Mouse (Mus musculus): ENCODE measurements around the gene Rnf187. TPM values are rescaled to one million over a fixed set of nuclear protein-coding genes. Genes with fewer than 3 reads are reported as not detected.

Rnf187 gene
- polyA plus RNA-seq, 1 experiment from 2014 or later, result 207 TPM

- Histone ChIP-seq H3K4me2 (replicated peaks) (no peak overlapping the region), H3K9ac (no peak overlapping the region), H3K9me3 (no peaks in the 10 kb centered on the region), H3K4me1 (replicated peaks) (peaks cover 10% of the 10 kb centered on the region), H3K27me3 (replicated peaks) (no peaks in the 10 kb centered on the region), H3K4me3 (replicated peaks) (no peak overlapping the region), H3K36me3 (no peaks in the 10 kb centered on the region), H3K27ac (no peak overlapping the region)
- ATAC-seq, result no peak
- WGBS, result 75% methylated on average over 5 of the region's 5 CpGs
Observed at GRCm38 (mm10) chr11:58951210-58951609, 12.5 kb upstream of the Rnf187 start.

- H3K4me1 ChIP-seq (replicated peaks), result peaks cover 10% of the 10 kb centered on the region
- no peaks in the 10 kb centered on the region for H3K27me3 ChIP-seq (replicated peaks)
- H3K4me3 ChIP-seq (replicated peaks), result peak overlapping the region; percentile 48
- peak overlapping the region; percentile 85 for H3K27ac ChIP-seq
- 10% methylated on average over 20 of the region's 20 CpGs for WGBS
- ATAC-seq, result peak; percentile 29; the same call in 1 of the 2 replicates
- peak overlapping the region; percentile 76 for H3K4me2 ChIP-seq (replicated peaks)
- no peaks in the 10 kb centered on the region for H3K9me3 ChIP-seq
- H3K36me3 ChIP-seq, result no peaks in the 10 kb centered on the region
- peak overlapping the region; percentile 56 for H3K9ac ChIP-seq
Observed at GRCm38 (mm10) chr11:58949480-58950431, 11.0 kb upstream of the Rnf187 start.

- H3K9ac ChIP-seq, result peak within 1 kb of the TSS; percentile 56
Observed at GRCm38 (mm10) chr11:58948542-58949479, 10.1 kb upstream of the Rnf187 start, which contains the start of gene Hist3h2ba. Gene Hist3h2ba, plus strand, starts transcription at chr11:58948920.

GRCm38 (mm10) chr11:58947798-58948528 lies 9.2 kb upstream of the Rnf187 start:
- 13% methylated on average over 23 of the region's 23 CpGs for WGBS
- H3K4me1 ChIP-seq (replicated peaks), result peaks cover 4% of the 10 kb centered on the region; the same call in 1 of the 2 replicates

More at GRCm38 (mm10) chr11:58948542-58949479, 10.1 kb upstream of the Rnf187 start, which contains the start of gene Hist3h2ba:
- under 1% methylated on average over 48 of the region's 48 CpGs for WGBS
- no peaks in the 10 kb centered on the region for H3K36me3 ChIP-seq
- no peaks in the 10 kb centered on the region for H3K27me3 ChIP-seq (replicated peaks)
- H3K4me1 ChIP-seq (replicated peaks), result peaks cover 10% of the 10 kb centered on the region
- H3K27ac ChIP-seq, result peak within 1 kb of the TSS; percentile 85
- H3K4me3 ChIP-seq (replicated peaks), result peak within 1 kb of the TSS; percentile 48
- no peaks in the 10 kb centered on the region for H3K9me3 ChIP-seq
- peak within 1 kb of the TSS; percentile 76 for H3K4me2 ChIP-seq (replicated peaks)
- ATAC-seq, result peak; percentile 92

GRCm38 (mm10) chr11:58947306-58947705 lies 8.6 kb upstream of the Rnf187 start:
- no peak for ATAC-seq
- H3K27me3 ChIP-seq (replicated peaks), result no peaks in the 10 kb centered on the region
- WGBS, result 78% methylated on average over 3 of the region's 3 CpGs
- H3K9me3 ChIP-seq, result no peaks in the 10 kb centered on the region
- H3K36me3 ChIP-seq, result no peaks in the 10 kb centered on the region
- no peak overlapping the region for H3K9ac ChIP-seq
- H3K4me2 ChIP-seq (replicated peaks), result no peak overlapping the region; the same call in 1 of the 2 replicates
- H3K4me1 ChIP-seq (replicated peaks), result peaks cover 4% of the 10 kb centered on the region; the same call in 1 of the 2 replicates
- no peak overlapping the region for H3K27ac ChIP-seq
- no peak overlapping the region for H3K4me3 ChIP-seq (replicated peaks)

More at GRCm38 (mm10) chr11:58947798-58948528, 9.2 kb upstream of the Rnf187 start:
- Histone ChIP-seq H3K27me3 (replicated peaks) (no peaks in the 10 kb centered on the region), H3K9me3 (no peaks in the 10 kb centered on the region), H3K27ac (peak overlapping the region; percentile 75), H3K4me3 (replicated peaks) (peak overlapping the region; percentile 48), H3K9ac (0 out of 2 replicates have a peak overlapping the region, but pooled peaks have one; percentile 6), H3K36me3 (no peaks in the 10 kb centered on the region), H3K4me2 (replicated peaks) (peak overlapping the region; percentile 76)
- peak; percentile 65 for ATAC-seq

GRCm38 (mm10) chr11:58944136-58944535 lies 5.4 kb upstream of the Rnf187 start:
- H3K9ac ChIP-seq, result no peak overlapping the region
- H3K4me3 ChIP-seq (replicated peaks), result no peak overlapping the region
- H3K4me2 ChIP-seq (replicated peaks), result no peak overlapping the region
- peaks cover 4% of the 10 kb centered on the region; the same call in 1 of the 2 replicates for H3K4me1 ChIP-seq (replicated peaks)
- no peak overlapping the region for H3K27ac ChIP-seq
- no peaks in the 10 kb centered on the region for H3K36me3 ChIP-seq
- no peaks in the 10 kb centered on the region for H3K27me3 ChIP-seq (replicated peaks)
- H3K9me3 ChIP-seq, result no peaks in the 10 kb centered on the region
- ATAC-seq, result no peak
- 69% methylated on average over 5 of the region's 5 CpGs for WGBS

GRCm38 (mm10) chr11:58939088-58939439 lies 348 bp upstream of the Rnf187 start:
- 12% methylated on average over 6 of the region's 6 CpGs for WGBS
- H3K27me3 ChIP-seq (replicated peaks), result no peaks in the 10 kb centered on the region
- ATAC-seq, result 0 out of 2 replicates have a peak, but pooled peaks have one; percentile 5
- 0 out of 2 replicates have a peak, but pooled peaks cover under 1% of the 10 kb centered on the region for H3K36me3 ChIP-seq
- peak overlapping the region; percentile 100 for H3K4me3 ChIP-seq (replicated peaks)
- no peaks in the 10 kb centered on the region for H3K9me3 ChIP-seq
- H3K4me2 ChIP-seq (replicated peaks), result peak overlapping the region; percentile 84
- H3K4me1 ChIP-seq (replicated peaks), result peaks cover 15% of the 10 kb centered on the region
- H3K9ac ChIP-seq, result peak overlapping the region; percentile 97
- peak overlapping the region; percentile 94 for H3K27ac ChIP-seq

GRCm38 (mm10) chr11:58937909-58938308 lies 807 bp downstream of the Rnf187 start:
- Histone ChIP-seq H3K27me3 (replicated peaks) (no peaks in the 10 kb centered on the region), H3K9me3 (no peaks in the 10 kb centered on the region), H3K27ac (peak overlapping the region; percentile 94), H3K36me3 (peaks cover 12% of the 10 kb centered on the region), H3K4me2 (replicated peaks) (peak overlapping the region; percentile 84), H3K4me1 (replicated peaks) (peaks cover 15% of the 10 kb centered on the region), H3K9ac (peak overlapping the region; percentile 97), H3K4me3 (replicated peaks) (peak overlapping the region; percentile 100)
- under 1% methylated on average over 13 of the region's 13 CpGs for WGBS
- 0 out of 2 replicates have a peak, but pooled peaks have one; percentile 7 for ATAC-seq

- no peak overlapping the region for H3K27ac ChIP-seq
- H3K36me3 ChIP-seq, result peaks cover 21% of the 10 kb centered on the region
- 56% methylated on average over 4 of the region's 4 CpGs for WGBS
- no peak for ATAC-seq
- no peaks in the 10 kb centered on the region for H3K9me3 ChIP-seq
- 0 out of 2 replicates have a peak, but pooled peaks cover 10% of the 10 kb centered on the region for H3K4me1 ChIP-seq (replicated peaks)
- no peak overlapping the region for H3K9ac ChIP-seq
- H3K4me3 ChIP-seq (replicated peaks), result no peak overlapping the region
- no peak overlapping the region for H3K4me2 ChIP-seq (replicated peaks)
- H3K27me3 ChIP-seq (replicated peaks), result no peaks in the 10 kb centered on the region
Observed at GRCm38 (mm10) chr11:58931576-58931975, 7.1 kb downstream of the Rnf187 start.

GRCm38 (mm10) chr11:58930254-58930653 lies 8.5 kb downstream of the Rnf187 start:
- Histone ChIP-seq H3K27me3 (replicated peaks) (no peaks in the 10 kb centered on the region), H3K9me3 (no peaks in the 10 kb centered on the region), H3K36me3 (peaks cover 21% of the 10 kb centered on the region), H3K9ac (no peak overlapping the region), H3K4me1 (replicated peaks) (0 out of 2 replicates have a peak, but pooled peaks cover 10% of the 10 kb centered on the region), H3K4me2 (replicated peaks) (no peak overlapping the region), H3K4me3 (replicated peaks) (no peak overlapping the region), H3K27ac (no peak overlapping the region)
- 82% methylated on average over 3 of the region's 3 CpGs for WGBS
- ATAC-seq, result no peak

- H3K9me3 ChIP-seq, result no peaks in the 10 kb centered on the region
- ATAC-seq, result no peak
- H3K27ac ChIP-seq, result no peak overlapping the region
- no peak overlapping the region for H3K9ac ChIP-seq
- 0 out of 2 replicates have a peak, but pooled peaks cover 10% of the 10 kb centered on the region for H3K4me1 ChIP-seq (replicated peaks)
- no peak overlapping the region for H3K4me3 ChIP-seq (replicated peaks)
- no peaks in the 10 kb centered on the region for H3K27me3 ChIP-seq (replicated peaks)
- peaks cover 21% of the 10 kb centered on the region for H3K36me3 ChIP-seq
- H3K4me2 ChIP-seq (replicated peaks), result no peak overlapping the region
- 41% methylated on average over 3 of the region's 3 CpGs for WGBS
Observed at GRCm38 (mm10) chr11:58929641-58930040, 9.1 kb downstream of the Rnf187 start.

Measured in intestine, embryonic 15.5 days (tissue).